Mouse (Mus musculus) ovary, postnatal 14 days (tissue): ENCODE measurements around the gene Pfkp.

Source experiments
- DNase-seq: peaks from one replicate; pipeline ENCODE4 v3.0.0; 2022; ENCODE audit warnings: low spot score

Pfkp gene

GRCm38 (mm10) chr13:6602786-6603409, 45.7 kb downstream of the Pfkp start:
- DNase-seq, result no peak

GRCm38 (mm10) chr13:6601676-6602075, 46.9 kb downstream of the Pfkp start:
- DNase-seq, result no peak

DNA sequence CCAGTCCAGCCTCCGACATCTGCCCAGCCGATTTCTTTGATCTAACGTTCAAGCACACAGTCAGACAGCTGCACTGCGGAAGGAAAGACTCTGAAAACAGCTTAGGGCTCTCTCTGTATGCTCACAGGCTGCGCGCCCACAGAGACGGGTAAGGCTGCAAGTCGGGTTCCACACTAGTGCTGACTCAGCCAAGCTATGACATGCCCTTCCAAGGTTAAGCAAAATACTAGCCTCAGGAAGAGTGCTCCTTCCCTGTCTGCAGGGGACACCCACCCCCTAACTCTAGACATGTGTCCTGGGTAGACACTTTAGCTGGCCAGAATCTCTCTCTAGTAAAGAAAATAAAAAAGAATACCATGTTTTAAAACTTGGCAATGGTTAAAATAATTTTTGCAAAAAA, 48.0 kb downstream of the Pfkp start:
- DNase-seq, result no peak

DNA sequence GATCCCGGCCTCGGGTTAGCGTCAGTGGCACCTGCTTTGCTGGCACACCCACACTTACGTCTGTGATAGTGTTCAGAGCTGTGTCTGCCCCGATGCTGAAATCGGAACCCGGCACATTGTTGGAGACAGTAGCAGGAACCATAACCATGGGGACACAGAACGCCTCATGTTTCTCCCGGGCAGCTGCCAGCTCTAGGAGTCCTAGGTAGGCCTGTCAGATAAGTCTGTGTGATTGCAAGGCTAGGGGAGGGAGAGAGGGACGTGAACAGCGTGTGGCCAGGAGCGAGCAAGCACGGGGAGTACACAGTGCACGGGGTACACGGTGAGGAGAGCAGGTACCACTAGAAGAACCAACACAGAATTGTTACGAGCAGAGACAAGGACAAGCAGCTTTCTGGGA, 50.8 kb downstream of the Pfkp start:
- DNase-seq, result no peak

DNA sequence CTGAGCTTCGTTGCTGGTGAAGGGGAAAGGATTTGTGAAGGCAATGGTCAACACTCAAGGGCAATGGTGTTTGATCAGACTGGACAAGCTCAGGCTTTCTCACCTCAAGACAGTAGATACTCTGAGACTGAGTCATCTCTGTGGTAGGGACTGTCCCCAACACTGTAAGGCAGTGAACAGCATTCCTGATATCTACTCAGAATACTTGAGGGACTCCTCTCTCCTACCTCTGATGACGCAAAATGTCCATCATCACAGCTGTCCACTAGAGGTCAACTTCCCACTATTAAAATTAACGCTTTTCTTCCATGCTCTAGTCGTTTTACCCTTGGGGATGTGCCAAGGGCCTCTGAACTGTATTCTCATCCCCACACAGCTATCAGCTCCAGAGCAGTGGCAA, 53.2 kb downstream of the Pfkp start:
- no peak for DNase-seq

- no peak for DNase-seq
These were observed 57.7 kb downstream of the Pfkp start for GRCm38 (mm10) chr13:6590846-6591245.

- DNase-seq, result no peak
These were observed 62.6 kb downstream of the Pfkp start for GRCm38 (mm10) chr13:6586009-6586408.

DNA sequence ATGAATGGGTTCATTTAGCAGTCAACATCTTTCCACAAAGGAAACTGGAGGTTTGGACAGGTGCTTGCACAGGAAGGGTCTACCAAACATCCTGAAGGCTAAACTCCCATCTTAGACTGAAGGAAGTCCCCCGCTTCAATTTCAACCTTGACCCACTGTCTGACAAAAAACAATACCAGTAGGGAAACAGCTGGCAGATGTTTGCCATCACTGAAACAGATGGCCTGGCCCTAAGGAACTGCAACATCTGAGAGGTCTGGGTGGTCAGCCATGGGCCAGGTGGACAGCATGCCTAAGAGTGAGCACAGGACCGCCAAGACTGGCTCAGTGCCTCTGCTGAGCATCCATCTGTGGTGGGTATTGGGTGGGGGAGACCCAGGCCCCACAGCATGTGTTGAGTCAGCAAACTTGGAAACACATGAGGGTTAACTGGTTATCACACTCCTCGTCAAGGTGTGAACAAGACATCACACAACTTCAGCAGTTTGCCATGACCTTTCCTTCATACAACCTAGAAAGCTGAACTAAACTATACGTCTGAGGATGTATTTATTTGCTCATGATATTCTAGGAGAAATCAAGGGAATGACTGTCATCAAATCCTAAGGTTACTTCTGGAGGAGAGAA, 65.0 kb downstream of the Pfkp start:
- DNase-seq, result no peak

DNA sequence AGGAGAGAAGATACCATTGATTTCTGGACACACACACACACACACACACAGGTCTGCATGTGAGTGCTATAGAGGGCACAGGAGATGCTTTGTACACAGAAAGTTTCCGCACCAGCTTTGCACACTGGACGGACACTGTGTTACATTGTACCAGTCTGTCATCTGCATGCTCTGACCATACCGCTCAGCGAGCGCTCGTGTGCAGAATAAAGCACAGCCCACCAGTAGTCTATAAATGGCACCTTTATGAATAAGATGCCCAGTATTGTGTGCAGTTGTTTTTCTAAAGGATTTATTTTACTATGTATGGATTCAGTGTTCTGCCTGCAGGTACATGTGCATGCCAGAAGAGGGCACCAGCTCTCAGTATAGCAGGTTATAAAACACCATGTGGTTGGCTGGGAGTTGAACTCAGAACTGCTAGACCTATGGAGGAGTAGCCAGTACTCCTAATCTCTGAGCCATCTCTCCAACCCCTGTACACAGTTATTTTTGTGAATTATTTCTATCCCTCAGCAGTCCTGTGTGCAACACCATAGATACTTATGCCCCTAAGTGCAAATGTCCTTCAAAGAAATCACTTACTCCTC, 72.6 kb downstream of the Pfkp start:
- no peak for DNase-seq

DNA sequence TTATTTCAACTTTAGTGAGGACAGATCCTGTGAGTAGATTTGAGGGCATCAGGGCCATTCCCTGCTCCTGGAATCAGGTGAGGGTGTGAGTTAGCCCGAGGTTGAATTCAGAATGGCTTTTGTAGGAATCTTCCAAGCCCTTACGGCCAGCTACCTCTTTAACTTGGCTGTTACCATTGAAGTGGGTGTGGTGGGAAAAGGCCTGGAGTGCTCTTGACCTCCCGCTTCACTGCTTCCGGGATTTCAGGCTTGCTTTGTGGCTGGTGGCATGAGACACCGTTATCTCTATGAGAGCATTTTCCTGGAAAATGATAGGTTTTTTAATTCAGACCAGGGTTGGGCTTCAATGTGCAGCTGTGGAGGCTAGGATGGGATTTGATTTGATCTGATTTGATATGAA, 83.0 kb downstream of the Pfkp start:
- no peak for DNase-seq

- DNase-seq, result no peak
These were observed 86.2 kb downstream of the Pfkp start for GRCm38 (mm10) chr13:6562409-6562808.

- no peak for DNase-seq
These were observed 90.8 kb downstream of the Pfkp start for GRCm38 (mm10) chr13:6557771-6558170.

GRCm38 (mm10) chr13:6555656-6556055, 92.9 kb downstream of the Pfkp start:
- DNase-seq, result no peak

DNA sequence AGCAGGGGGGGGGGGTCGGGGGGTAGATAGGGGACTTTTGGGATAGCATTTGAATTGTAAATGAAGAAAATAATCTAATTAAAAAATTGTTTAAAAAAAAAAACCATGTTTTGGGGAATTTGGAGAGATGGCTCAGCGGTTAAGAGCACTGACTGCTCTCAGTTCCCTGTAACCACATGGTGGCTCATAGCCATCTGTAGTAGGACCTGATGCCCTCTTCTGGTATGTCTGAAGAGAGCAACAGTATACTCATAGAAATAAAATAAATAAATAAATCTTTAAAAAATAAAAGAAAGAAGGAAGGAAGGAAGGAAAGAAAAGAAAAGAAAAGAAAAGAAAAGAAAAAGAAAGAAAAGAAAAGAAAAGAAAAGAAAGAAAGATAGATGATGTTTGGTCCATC, 94.9 kb downstream of the Pfkp start:
- DNase-seq, result no peak

DNA sequence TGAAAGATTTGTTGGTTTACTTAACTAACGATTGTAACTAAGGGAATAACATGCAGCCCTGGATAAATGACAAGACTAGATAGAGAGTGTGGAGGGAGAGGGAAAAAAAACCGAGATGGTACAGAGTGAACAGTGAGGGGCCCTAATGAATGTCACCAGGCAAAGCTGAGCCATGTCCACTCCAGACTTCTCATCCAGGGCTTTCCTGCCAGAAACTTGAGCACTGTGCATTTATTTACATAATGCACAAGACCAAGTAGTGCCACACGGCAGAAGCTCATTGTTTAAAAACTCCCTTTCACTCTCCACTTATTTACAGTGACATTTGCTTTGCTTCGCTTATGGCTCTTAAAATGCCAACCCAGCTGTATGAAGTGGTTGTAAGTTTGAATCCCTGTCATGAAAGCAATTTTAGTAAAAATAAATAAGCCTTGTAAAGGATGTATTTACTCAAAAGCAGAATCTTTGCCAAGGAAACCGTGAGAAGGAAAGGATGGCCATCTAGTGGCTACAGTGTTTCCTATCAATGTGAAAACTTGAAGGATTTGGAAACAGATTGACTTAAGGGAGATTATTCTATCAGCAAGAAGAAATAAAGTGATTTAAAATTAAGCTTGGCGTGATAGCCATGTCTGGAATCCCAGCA, 113.2 kb downstream of the Pfkp start:
- no peak for DNase-seq

DNA sequence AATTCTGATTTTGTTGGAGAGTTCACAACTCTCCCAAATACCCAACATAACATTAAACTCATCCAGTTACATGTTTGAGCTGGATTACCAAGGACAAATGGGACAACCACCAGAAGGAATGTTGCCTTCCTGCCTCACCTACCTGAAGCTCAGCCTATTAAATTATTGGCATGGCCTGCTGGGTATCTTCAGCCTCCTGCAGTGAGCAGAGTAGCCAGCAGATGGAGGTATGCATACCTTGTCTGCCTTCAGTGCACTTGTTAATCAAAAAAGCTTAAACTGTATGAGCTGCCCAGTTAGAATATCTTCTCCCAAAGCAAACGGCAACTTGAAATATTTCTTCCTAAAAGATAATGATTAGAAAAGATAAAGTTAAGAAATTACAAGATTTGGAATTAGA, 115.9 kb downstream of the Pfkp start:
- DNase-seq, result no peak
